Mouse (Mus musculus): Measurements from ENCODE around the gene Trak1.

Gene Trak1

GRCm38 (mm10) chr9:121487216-121487615 is 189.9 kb downstream of the Trak1 start:
- no peak for DNase-seq (ENCODE audit: low spot score in 2 of 2)

GRCm38 (mm10) chr9:121491592-121492240 is 194.4 kb downstream of the Trak1 start:
- DNase-seq (ENCODE audit: low spot score in 2 of 2), result no peak

- no peak for DNase-seq (ENCODE audit: low spot score in 2 of 2)
Observed at GRCm38 (mm10) chr9:121494006-121494767, 196.9 kb downstream of the Trak1 start.

- DNase-seq (ENCODE audit: low spot score in 2 of 2), result peak; percentile 77 to 82
Observed at GRCm38 (mm10) chr9:121495529-121495928, 198.2 kb downstream of the Trak1 start, which contains the start of gene Cck. Cck (minus strand) TSS chr9:121495694.

- peak; percentile 59 to 67 for DNase-seq (ENCODE audit: low spot score in 2 of 2)
Observed at GRCm38 (mm10) chr9:121496102-121496501, 198.8 kb downstream of the Trak1 start.

GRCm38 (mm10) chr9:121505346-121505745 is 208.0 kb downstream of the Trak1 start:
- peak; percentile 76 to 82 for DNase-seq (ENCODE audit: low spot score in 2 of 2)

- peak; percentile 81 to 91 for DNase-seq (ENCODE audit: low spot score in 2 of 2)
Observed at GRCm38 (mm10) chr9:121506478-121507180, 209.3 kb downstream of the Trak1 start.

DNA sequence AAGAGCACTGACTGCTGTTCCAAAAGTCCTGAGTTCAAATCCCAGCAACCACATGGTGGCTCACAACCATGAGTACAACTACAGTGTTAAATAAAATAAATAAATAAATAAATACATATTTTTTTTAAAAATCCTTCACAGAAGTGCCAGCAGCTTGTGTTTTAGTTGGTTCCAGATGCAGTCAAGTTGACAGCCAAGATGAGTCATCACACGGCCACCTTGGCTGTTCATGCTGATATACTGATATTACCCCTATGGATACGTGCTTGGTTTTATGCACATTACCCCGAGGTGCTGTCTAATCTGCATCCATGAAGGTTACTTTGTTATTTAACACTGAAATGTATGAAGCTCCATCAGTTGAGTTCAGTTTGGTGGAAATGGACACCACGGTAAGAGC is 214.6 kb downstream of the Trak1 start:
- DNase-seq (ENCODE audit: low spot score in 2 of 2), result no peak

DNA sequence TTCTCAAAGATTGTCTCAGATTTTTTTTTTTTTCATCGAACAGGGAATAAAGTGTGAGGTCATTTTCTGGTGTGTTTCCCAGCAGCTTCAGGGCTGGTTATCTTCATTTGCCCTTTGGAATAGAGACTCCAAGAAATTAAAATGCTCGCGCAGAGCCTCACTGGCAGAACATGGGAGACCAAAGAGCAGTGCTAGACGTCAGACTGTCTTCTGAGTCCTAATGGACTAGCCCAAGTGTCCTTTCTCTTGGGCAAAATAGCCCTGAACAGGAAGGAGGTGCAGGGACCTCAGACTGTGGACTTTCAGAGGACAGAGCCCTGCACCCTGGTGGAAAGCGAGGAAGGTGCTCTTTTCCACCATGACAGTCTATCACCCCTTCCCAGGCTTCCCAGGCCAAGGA is 217.2 kb downstream of the Trak1 start:
- no peak for DNase-seq (ENCODE audit: low spot score in 2 of 2)

DNA sequence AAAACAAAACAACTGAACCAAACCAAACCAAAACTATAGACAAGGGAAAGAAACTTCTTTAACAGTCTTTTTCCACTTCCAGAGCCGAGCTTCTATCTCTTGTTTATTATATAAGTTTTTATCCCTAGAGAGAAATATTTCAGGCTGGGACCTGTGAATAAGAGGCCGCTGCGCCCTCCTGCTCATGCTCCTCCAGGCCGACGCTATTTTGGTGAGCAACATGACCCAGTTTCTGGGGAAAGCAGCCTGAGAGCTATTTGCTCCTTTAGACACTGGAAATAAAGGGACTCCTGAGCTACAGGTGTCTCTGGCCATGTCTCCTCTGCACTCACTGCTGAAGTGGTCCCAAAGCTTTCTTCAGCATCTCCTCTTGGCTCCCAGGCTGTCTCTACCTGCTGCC is 222.7 kb downstream of the Trak1 start:
- DNase-seq (ENCODE audit: low spot score in 2 of 2), result no peak
